Mouse (Mus musculus) adrenal gland, adult (tissue): ENCODE data around the gene Extl1.

Source experiments
- DNase-seq, 2 experiments: peaks; one replicate each; pipeline ENCODE4 v3.0.0; 2022 to 2023; ENCODE audit warnings: low spot score in 1 of 2; ENCODE audit not compliant: inconsistent age in 2 of 2

The Extl1 gene

DNA sequence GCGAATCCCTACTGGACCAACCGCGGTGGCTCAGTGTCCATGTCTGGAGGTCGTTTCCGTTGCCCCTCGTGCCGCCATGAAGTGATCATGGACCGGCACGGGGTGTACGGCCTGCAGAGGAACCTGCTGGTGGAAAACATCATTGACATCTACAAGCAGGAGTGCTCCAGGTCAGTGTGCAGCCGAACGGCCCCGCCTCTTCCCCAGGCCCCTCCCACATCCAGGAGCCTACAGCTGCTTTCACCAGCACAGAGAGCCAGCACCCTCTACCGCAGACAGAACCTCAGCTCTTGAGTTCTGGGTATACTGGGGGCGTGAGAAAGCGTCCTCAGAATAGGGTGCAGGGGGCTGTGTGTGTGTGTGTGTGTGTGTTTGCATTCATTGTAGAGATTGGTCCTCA is 67.3 kb downstream of the Extl1 start:
- no peak for DNase-seq

GRCm38 (mm10) chr4:134315470-134315869 is 68.2 kb downstream of the Extl1 start:
- no peak for DNase-seq

DNA sequence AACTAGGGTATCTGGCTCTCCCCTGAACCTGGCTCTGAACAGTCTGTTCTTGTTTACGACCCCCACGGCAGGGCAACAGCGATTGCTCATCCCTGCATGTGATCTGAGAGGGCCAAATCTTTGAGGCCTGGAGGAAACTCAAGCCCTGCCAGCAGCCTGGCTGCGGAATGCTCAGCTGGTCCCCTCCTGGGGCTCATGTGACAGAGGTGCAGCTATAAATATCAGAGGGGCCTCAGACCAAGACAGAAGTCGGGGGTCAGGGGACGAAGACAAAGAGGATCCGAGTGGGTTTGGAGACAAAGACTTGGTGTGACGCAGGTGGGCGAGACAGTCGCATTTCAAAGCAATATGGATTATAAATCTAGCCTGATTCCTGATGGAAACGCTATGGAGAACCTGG is 68.8 kb downstream of the Extl1 start, which contains the start of gene Trim63:
TSS of gene Trim63 (plus strand) at position 245 of the 400 bp plus-strand sequence.
- DNase-seq = no peak

DNA sequence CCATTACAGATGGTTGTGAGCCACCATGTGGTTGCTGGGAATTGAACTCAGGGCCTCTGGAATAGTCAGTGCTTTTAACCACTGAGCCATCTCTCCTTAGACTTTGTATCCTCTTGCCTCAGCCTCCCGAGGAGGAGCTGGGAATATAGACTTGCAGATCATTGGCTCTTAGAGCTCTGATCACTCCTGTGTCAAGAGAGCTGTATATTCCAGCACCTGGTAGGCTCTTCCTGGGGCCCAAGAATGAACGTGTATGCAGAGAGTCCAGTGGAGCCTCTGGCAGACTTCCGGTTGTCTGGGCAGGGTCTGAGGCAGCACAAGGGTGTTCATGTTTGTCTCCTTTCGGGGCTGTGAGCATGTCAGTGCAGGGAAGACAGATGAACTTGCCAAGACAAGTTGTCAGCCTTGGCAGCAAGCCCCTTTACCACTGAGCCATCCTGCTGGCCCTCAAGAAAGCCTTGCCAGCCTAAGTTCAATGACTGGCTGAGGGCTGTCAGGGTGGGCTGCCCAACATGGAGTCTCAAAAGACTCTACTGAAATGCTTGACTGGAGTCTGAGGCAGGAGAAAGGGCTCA is 69.5 kb downstream of the Extl1 start:
- no peak for DNase-seq

DNA sequence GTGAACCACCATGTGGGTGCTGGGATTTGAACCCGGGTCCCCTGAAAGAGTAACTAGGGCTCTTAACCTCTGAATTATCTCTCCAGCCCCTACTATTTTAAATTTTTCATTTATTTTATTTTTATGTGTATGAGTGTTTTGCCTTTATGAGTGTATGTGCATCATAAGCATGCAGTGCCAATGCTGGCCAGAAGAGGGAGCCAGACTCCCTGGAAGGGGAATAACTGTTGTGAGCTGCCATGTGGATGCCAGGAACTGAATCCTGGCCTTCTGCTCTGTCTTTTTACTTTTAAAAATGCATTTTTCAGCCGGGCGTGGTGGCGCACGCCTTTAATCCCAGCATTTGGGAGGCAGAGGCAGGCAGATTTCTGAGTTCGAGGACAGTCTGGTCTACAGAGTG is 70.7 kb downstream of the Extl1 start:
- no peak for DNase-seq

- no peak for DNase-seq
Observed at GRCm38 (mm10) chr4:134312341-134312740, 71.3 kb downstream of the Extl1 start.

GRCm38 (mm10) chr4:134311784-134312183 is 71.9 kb downstream of the Extl1 start:
- DNase-seq = no peak

GRCm38 (mm10) chr4:134310656-134311055 is 73.0 kb downstream of the Extl1 start:
- DNase-seq = no peak

DNA sequence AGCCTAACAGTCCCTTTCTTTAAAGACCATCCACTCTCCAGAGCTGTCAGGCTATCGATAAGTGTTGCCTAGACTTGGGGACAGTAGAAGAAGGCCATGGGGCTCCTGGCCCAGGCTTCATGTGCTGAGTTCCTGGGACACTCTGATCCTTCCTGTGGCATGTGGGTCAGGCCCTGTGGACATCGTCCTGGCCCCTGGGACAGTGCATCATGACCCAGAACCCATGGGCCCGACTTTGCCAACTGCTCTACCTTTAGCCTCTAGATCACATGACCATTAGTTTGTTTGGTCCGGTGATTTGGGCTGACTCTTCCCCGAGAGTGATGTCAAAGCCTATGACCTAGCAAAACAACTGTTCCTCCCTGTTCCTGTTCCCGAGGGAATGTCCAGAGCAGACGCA is 73.5 kb downstream of the Extl1 start:
- DNase-seq = no peak

GRCm38 (mm10) chr4:134307367-134308072 is 76.1 kb downstream of the Extl1 start:
- peak; percentile 59 to 73 for DNase-seq

- no peak for DNase-seq
Observed at GRCm38 (mm10) chr4:134306963-134307362, 76.7 kb downstream of the Extl1 start.
